Mouse (Mus musculus): ENCODE measurements around the gene Scrn3.

Gene Scrn3

DNA sequence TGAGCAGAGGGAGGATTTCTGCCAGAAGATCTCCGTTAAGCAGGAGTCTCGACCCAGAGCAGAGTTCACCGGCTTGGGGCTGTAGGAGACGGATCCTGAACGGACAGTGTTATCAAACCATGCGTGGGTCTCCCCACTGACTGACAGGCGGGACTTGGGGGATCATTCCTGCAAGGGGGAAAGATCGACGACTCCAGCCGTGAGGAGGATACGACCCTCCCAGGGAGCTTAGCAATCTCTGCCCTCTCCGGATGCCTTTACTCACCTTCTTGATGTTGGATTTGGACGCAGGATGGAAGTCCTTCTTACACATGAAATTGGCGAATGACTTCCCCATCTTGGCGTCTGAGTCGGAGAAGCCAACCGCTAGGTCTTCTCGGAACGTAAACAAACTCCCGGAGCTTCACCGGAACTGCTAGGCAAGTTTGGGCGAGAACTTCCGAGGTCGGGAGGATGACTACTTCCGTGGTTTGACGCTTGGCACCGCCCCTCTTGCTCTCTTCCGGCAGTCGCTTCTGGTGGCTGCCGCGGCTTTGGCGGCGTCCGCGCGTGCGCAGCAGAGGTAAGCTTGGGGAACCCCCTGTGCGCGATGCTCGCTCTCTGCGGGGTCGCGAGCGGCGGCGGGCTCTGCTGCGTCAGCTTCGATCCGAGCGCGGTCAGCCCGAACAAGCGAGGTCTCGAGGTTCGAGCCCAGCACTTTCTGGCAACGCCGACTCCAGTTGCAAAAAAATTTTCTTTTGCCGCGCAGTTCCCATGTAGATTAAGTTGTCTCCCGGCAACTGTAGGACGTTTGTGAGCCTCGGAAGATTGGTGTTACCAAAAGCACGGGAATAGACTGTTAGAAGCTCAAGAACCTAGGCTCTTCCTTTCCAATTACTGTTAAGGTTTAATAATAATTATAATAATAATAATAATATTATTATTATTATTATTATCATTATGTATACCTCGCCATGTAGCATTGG, at the start of gene Scrn3, which contains the start of gene Cir1:
Gene Scrn3 (plus strand): TSS at position 450 of the 965 bp plus-strand sequence.
Gene Cir1 (minus strand): TSS at position 550 of the 965 bp plus-strand sequence.
- peak; percentile 97 for DNase-seq

DNA sequence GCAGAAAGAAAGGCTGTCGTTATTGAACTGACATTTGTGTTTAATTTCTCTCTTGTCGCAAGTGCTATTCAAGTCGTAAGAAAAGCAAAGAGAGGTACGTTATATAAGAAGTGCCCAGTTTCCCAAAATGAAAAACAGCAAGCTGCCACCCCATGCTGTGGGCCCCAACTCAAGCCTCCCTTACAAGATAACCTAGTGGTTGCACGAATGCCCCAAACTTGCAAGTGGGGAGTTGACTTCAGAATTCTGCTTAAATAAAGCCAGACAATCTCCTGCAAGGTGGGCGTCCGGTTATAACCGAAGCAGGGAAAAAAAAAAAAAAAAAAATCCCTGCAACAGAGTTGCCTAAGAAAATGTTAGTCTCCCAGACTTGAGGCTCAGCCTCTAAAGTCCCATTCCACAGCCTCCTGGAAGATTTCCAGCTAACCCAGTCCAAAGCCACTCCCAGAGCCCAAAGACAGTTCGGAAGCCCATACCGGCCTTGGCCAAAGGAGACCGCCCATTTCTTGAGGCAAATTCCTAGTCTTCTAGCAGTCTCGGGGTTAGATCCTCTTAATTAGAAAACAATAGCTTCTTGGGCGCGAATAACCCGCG, 49.1 kb upstream of the Scrn3 start:
- no peak for DNase-seq

- DNase-seq: no peak
Measured at GRCm38 (mm10) chr2:73263794-73264610, 48.4 kb upstream of the Scrn3 start.

GRCm38 (mm10) chr2:73264611-73265195, 47.7 kb upstream of the Scrn3 start:
- no peak for DNase-seq

- DNase-seq: no peak
Measured at GRCm38 (mm10) chr2:73266011-73266410, 46.4 kb upstream of the Scrn3 start.

DNA sequence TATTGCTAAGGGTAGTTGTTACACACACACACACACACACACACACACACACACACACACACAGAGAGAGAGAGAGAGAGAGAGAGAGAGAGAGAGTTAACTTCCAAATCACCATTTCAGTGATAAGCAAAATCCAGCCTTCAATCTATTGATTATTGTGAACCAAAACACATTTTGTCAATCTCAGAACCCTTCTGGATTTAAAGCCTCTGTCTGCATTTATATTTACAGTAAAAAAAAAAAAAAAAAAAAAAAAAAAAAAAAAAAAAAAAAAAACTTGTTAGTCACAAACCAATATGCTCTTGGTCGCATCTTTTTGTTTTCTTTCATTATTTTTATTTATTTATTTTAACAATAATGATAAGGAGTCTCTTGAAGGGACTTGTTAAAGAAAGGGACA, 45.8 kb upstream of the Scrn3 start:
- no peak for DNase-seq

GRCm38 (mm10) chr2:73267231-73267630, 45.2 kb upstream of the Scrn3 start:
- no peak for DNase-seq

DNA sequence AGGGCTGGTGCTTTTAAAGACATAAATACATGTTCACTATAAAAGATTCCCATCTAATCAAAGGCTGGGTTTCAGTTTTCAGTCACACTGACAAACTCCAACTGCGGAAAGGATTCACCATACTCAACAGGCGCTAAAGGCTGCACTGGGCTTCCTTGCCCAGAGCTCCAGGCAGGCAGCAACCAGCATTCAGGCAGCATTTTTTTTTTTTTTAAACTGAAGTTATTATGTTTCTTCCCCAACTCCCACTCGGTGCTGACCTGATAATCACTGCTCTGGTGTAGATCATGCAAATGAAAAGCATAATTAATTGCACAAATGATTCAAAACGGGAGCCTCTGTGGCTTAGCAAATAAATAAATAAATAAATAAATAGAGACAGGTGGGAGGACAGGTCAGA, 44.6 kb upstream of the Scrn3 start:
- DNase-seq: no peak

- DNase-seq: no peak
Measured at GRCm38 (mm10) chr2:73268281-73268680, 44.1 kb upstream of the Scrn3 start.

- DNase-seq: no peak
Measured at GRCm38 (mm10) chr2:73268836-73269395, 43.5 kb upstream of the Scrn3 start.

DNA sequence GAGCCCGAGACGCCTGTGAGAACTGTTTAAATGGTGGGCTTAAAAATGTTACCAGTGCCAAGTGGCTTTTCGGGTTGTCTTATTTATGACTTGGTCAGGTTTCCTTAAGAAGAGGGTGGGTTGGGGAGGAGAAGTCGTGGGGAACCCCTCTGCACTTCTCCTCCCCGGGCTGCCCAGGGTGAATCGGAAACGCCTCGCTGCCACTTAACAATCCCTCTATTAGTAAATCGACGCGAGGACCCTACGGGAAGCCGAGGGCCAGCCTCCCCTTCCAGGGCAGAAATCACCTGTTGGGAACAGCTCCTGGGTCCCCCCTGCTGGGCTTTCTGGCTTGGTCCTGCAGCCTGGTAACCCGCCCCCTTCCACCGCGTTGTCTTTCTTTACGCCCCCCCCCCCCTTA, 42.7 kb upstream of the Scrn3 start:
- DNase-seq: no peak

GRCm38 (mm10) chr2:73270071-73270592, 42.3 kb upstream of the Scrn3 start:
- no peak for DNase-seq

DNA sequence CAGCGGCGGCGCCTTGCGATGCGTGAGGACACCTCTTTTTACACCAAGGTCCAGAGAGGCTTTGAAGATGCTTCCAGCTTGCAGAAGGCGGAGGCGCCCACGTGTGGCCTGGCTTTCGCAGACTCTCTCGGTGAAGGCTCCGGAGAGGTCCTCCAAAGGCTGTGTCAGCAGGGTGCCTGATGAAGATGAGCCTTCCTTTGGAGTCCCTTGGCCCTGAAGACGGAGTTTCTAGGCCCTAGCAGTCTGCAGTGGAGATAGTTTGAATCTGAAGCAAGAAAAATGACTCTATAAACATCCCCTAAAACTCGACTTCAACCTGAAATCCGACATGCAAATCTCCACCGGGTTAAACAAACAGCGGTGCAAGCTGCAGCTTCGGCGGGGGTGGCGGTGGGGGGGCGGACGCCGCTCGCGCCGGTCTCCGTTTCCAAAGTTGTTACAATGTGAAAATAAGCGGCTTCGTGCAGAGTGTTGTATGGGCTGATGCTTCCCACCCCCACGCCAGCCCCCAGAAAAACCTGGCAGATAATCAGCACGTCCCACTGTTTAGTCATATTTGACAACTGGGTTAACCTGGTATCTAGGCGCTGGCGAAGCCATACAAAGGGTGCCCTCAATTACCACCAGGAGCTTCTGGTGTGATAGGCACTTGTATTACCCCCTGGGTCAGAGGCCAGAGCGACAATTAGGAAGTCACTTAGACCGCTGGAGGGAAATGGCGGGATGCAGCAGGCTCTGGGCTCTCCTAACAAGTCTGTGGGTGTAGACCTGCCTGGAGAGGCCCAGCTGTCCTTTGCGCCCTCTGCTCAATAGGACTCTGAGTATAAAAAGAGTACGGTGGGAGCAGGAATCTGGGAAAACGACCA, 41.6 kb upstream of the Scrn3 start:
- no peak for DNase-seq

DNA sequence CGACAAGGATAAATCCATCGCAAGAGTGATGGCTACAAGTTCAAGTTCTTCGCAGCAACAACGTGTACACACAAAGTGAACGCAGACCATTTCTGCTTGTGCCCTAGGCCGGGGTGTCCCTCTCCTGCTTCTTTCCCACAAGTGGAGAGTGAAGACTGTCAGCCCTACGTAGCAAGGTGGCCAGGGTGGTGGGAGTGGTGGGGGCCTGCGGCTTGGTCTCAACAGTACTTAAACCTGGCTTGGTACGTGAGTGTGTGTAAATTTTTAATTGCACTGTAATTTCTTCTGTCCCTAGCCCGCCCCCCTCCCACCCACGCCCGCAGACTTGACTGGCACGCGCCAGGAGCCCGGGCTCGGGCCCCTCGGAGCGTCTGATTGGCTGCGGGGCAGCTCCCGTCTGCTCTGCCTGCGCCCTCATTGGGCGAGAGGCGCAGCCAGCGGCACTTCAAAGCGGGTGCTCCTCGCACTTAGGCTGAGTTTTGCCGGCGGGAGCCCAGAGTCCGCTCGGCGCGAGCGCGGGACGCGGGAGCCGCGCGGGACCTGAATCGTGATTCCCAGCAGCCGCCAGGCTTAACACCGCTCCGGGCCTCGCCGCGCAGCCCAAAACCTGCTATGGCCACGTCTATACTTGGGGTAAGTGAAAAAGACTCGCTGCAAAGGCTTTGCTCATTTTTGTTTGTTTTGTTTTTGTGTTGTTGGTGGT, 40.8 kb upstream of the Scrn3 start, which contains the start of gene Sp9:
Gene Sp9 (plus strand): TSS at position 467 of the 703 bp plus-strand sequence.
- no peak for DNase-seq

GRCm38 (mm10) chr2:73272351-73273248, 39.8 kb upstream of the Scrn3 start:
- DNase-seq: no peak

DNA sequence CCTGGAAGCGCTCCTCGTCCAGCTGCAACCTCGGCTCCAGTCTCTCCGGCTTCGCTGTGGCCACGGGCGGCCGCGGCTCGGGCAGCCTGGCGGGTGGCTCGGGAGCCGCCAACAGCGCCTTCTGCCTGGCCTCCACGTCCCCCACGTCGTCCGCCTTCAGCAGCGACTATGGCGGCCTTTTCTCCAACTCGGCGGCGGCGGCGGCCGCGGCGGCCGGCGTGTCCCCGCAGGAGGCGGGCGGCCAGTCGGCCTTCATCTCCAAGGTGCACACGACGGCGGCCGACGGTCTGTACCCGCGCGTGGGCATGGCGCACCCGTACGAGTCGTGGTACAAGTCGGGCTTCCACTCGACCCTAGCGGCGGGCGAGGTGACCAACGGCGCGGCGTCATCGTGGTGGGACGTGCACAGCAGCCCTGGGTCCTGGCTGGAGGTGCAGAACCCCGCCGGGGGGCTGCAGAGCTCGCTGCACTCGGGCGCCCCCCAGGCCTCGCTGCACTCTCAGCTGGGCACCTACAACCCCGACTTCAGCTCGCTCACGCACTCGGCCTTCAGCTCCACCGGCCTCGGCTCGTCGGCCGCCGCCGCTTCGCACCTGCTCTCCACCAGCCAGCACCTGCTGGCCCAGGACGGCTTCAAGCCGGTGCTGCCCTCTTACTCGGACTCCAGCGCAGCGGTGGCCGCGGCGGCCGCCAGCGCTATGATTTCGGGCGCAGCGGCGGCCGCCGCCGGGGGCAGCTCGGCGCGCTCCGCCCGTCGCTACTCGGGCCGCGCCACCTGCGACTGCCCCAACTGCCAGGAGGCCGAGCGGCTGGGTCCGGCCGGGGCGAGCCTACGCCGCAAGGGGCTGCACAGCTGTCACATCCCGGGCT, 38.9 kb upstream of the Scrn3 start:
- no peak for DNase-seq

DNA sequence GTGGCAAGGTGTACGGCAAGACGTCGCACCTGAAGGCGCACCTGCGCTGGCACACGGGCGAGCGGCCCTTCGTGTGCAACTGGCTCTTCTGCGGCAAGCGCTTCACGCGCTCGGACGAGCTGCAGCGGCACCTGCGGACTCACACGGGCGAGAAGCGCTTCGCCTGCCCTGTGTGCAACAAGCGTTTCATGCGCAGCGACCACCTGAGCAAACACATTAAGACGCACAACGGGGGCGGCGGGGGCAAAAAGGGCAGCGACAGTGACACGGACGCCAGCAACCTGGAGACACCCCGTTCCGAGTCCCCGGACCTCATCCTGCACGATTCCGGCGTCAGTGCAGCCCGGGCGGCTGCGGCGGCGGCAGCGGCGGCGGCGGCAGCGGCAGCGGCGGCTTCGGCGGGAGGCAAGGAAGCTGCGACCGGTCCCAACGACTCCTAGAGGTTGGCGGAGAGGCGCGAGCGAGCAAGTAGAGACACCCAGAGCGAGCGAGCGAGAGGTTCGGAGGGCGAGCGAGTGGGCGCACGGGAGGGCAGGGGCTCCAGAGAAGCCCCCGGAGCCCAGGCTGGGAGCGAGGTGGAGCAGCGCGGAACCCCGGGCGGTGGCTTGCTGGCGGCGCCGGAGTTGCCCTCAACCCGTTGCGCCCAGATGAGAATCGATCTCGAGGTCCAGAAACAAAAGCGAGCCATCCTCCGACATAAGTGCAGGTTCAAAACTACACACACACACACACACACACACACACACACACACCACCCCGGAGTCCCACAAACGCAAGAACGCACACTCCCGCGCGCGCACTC, 38.1 kb upstream of the Scrn3 start:
- DNase-seq: no peak

Data from cerebellum, adult 11-12 months (tissue).